Mouse (Mus musculus): Measurements from ENCODE around the gene Ddx28.
A peak's percentile ranks its signal among the peaks of the same experiment; 100 is the strongest.
"Not testable (repeated sequence)": the region's sequence is repeated elsewhere in the genome, so short reads cannot be mapped to it uniquely, and the experiment has no call there.

Ddx28 gene

GRCm38 (mm10) chr8:106012203-106012602 lies 521 bp upstream of the Ddx28 start:
- DNase-seq = not testable (repeated sequence)

DNA sequence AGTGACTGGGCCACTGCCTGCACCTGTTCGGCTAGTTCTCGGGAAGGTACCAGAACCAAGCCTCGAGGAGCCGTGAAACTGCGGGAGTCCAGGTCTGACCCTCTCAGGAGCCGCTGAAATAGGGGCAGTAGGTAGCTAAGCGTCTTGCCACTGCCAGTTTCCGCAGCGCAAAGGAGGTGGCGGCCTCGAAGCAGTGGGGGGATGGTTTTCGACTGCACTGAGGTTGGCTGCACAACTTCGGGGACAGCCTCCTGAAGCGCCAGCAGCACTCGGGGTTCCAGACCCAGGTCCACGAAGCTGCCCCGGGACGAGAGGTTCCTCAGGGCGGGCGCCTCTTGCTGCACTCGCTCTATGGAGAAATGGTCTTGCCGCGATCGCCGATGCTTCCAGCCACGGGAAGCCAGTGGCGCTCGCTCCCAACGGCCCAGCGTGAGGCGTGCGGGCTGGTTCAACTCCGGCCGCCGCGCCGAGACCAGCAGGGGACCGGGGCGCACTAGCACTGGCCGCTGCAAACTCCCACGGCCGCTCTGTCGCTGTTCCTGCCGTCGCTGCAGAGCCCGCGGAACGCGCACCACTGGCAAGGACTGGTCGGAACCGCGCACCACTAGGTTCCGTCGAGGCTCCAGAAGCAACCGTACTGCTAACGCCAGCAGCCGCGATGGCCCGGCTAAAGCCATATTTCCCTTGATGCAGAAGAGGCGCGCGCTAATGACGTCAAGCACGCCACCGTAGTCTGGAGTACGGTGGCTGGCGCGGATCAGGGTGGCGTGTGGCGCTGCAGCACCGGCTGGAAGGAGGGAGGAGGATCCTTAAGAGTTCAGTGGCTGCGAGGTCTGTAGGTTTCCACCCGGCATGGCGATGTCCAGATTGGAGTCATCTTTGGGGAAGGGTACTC lies 687 bp downstream of the Ddx28 start:
- peak; percentile 90 for DNase-seq

DNA sequence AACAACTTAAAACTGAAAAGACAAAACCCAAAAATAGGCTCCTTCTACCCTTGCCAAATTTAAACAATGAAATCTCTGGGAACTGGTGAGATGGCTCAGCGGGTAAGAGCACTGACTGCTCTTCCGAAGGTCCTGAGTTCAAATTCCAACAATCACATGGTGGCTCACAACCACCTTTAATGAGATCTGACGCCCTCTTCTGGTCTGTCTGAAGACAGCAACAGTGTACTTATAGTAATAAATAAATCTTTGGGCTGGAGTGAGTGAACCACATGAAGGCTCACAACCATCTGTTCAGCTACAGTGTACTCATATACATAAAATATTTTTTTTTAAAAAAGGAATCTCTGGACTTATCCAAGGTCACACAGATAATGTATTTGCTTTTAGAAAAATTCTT lies 3.8 kb downstream of the Ddx28 start:
- not testable (repeated sequence) for DNase-seq

DNA sequence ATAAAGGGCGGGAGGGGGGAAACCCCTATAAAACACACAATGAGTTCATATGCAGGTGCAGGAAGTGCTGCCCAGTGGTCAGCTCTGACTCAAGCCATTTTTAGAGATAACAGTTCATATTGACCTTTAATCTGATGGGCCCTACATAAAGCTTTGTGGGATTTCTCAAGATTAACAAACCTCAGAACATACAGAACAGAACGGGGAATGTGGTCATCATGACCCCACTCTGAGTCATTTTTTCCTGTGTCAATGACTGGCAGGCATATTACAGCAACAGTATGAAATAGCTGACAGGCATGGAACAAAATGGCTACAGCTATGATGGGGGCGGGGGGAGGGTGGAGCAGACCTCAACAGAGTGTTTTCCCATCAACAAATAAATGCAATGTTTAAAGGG lies 4.5 kb downstream of the Ddx28 start:
- no peak for DNase-seq

- DNase-seq = no peak
Measured at GRCm38 (mm10) chr8:106006413-106006812, 5.3 kb downstream of the Ddx28 start.

- no peak for DNase-seq
Measured at GRCm38 (mm10) chr8:106005875-106006274, 5.8 kb downstream of the Ddx28 start, which contains the start of gene Dpep2nb. Gene Dpep2nb (minus strand): TSS chr8:106005975.

GRCm38 (mm10) chr8:106004538-106005207 lies 7.0 kb downstream of the Ddx28 start:
- no peak for DNase-seq

GRCm38 (mm10) chr8:106001908-106002307 lies 9.8 kb downstream of the Ddx28 start:
- peak; percentile 74 for DNase-seq

- DNase-seq = no peak
Measured at GRCm38 (mm10) chr8:105998971-105999370, 12.7 kb downstream of the Ddx28 start.

DNA sequence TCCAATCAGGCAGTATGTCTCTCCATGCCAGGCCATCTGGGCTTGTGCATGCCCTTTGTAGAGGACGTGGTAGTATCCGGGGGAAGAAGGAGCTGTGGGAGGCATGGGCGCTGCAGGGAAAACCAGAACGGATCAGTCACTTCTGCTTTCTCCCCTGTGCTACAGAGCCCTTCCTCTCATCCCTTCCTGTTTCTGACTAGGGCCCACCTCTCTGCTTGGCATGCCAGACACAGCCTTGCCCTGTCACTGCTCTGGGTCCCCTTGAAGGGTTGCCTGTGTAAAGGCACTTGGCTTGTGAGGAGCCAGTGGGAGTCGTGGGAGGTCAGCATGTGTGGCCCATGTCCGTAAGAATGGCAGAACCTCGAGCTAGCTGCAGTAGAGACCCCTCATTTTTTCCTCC lies 15.3 kb downstream of the Ddx28 start:
- DNase-seq = no peak

GRCm38 (mm10) chr8:105993226-105993625 lies 18.5 kb downstream of the Ddx28 start:
- no peak for DNase-seq

DNA sequence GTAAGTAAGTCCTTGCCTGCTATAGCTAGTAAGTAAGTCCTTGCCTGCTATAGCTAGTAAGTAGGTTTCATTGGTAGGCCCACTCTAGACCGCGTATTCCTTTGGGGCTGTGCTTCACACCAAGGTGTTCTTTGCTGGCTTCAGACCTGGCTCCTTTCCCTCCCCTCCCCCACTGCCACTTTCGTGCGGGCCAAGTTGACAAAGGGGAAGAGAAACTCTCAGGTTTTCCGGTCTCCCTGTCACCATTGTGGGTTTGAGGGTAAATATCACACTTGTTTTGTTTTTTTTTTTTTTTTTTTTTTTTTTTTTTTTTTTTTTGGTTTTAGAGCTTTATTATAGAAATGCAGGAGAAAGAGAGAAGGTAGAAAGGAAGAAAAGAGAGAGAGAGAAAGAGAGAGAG lies 19.2 kb downstream of the Ddx28 start:
- DNase-seq = no peak

DNA sequence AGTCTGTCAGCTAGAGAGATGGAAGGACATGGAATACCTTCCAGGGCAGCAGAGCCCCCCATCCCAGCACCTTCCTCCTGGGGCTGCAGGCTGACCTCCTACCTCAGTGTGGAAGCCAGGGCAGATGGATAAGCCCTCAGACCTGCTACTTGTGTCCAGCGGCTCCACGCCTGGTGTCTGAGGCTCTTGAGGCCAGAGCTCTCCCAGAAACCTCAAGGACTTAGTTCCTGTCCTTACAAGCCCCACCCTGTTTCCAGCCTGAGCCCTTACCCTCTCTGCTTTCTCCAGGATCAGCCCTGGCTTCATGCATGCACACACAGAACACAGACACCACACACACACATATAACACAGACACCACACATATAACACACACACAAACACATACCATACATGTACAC lies 20.1 kb downstream of the Ddx28 start:
- no peak for DNase-seq

- DNase-seq = peak; percentile 88
Measured at GRCm38 (mm10) chr8:105990856-105991387, 20.8 kb downstream of the Ddx28 start, which contains the start of gene Dus2. Gene Dus2 (plus strand): TSS chr8:105991337.

DNA sequence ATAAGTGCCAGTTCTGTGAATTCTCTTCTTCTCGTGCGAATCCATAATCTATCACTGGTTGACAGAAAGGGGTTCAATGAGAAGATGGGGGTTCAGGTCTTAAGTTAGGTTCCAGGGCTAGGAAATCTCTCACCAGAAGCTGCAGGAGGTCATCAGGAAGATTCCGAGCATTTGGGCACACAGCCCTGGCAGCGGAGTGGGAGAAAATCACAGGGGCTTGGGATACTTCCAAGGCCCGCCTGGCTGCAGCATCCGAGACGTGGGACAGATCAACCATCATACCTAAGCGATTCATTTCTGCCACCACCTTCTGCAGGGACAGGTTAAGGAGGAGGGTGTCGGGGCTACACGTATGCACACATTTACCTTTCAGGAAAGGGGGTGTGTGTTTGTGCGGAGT lies 23.1 kb downstream of the Ddx28 start:
- no peak for DNase-seq

- DNase-seq = not testable (repeated sequence)
Measured at GRCm38 (mm10) chr8:105983406-105983805, 28.3 kb downstream of the Ddx28 start.

GRCm38 (mm10) chr8:105981146-105981545 lies 30.5 kb downstream of the Ddx28 start:
- no peak for DNase-seq

DNA sequence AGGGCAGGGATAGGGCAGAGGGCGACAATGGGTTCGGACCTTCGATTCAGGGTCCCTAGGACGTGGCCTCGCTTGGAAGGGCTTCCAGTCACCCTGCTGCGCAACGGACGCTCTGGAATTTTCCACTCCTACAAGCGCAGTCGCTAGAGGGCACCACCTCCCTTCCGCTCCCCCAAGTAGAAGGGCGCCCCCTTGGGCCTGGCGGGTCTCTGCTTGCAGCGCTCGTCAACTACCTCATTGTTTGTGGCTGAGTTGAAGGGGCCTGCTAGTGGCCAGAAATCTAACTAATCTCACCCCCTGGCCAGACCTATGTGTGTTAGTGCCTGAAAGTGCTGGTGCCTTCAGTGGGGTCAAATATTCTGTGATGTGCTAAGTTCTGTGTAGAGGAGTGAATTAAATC lies 32.4 kb downstream of the Ddx28 start, which contains the start of gene Dpep3:
Gene Dpep3, minus strand, starts transcription at position 105 of the 400 bp plus-strand sequence.
- DNase-seq = no peak

- no peak for DNase-seq
Measured at GRCm38 (mm10) chr8:105975363-105975762, 36.3 kb downstream of the Ddx28 start.

- no peak for DNase-seq
Measured at GRCm38 (mm10) chr8:105971019-105971720, 40.5 kb downstream of the Ddx28 start.

DNA sequence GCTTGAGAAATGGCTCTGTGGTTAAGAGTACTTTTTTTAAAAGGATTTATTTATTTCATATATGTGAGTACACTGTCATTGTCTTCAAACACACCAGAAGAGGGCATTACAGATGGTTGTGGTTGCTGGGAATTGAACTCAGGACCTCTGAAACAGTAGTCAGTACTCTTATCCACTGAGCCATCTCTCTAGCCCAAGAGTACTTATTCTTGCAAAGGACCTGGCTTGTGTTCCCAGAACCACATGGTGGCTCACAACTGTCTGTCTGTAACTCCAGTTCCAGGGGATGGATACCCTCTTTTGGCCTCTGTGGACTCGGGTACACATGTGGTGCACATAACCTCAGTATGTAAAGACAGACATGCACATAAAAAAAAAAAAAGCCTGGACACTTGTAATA lies 42.3 kb downstream of the Ddx28 start:
- no peak for DNase-seq

DNA sequence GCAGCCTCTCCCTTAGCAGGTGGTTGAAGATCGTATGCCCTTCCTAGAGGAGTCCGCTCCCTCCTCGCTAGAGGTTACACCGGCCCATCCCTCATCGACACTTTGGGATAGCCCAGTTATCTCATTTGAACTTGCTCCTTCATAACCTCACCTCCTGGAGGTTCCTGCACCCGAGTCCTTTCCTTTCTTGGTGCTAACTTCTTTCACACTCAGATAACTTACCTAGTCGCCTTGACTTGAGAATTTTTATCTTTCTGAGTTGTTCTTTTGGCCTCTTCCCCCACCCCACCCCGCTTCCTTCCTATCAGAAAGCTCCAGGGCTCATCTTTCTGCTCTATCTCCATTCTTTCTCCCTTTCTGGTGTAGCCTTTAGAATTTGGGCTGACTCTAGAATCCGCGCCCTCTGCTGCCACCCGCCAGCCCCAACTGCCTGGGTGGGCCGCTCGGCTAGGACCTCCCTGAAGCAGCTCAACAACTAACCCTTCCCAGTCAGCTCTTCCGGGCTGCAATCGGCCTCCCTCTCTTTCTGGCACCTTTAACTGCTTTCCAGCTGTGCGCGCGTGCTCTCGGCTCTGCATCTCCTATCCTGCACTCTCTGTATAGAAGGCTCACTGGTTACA lies 44.9 kb downstream of the Ddx28 start:
- no peak for DNase-seq
